Mouse (Mus musculus) ES-E14 (cell line): Measurements from ENCODE around the gene Tomm70a.

Experiments used
- MAFK ChIP-seq: IDR thresholded peaks from 2 replicates; pipeline ENCODE4 v1.6.1; 2014; ENCODE audit warnings: mild to moderate bottlenecking, low read depth, low read length, inconsistent platforms; ENCODE audit not compliant: insufficient read depth
- ZC3H11A ChIP-seq: IDR thresholded peaks from 2 replicates; pipeline ENCODE4 v1.6.1; 2012; ENCODE audit warnings: low read depth, mild to moderate bottlenecking, inconsistent platforms, low read length, borderline replicate concordance

GRCm38 (mm10) chr16:57168236-57168635, 46.7 kb downstream of the Tomm70a start:
- TF ChIP-seq ZC3H11A (no peak), MAFK (no peak)
